Mouse (Mus musculus) adrenal gland, postnatal 25 days (tissue): ENCODE results near the gene Dse. TPM values are rescaled to one million over a fixed set of nuclear protein-coding genes. Genes with fewer than 3 reads are reported as not detected.
A peak's percentile ranks its signal among the peaks of the same experiment; 100 is the strongest.

Source experiments
- DNase-seq: peaks from one replicate; pipeline ENCODE4 v3.0.0; 2021; ENCODE audit warnings: mixed read lengths
- total RNA-seq: library from RNA; stranded (reverse); gene quantifications from 2 replicates; pipeline ENCODE4 v1.2.3, GENCODE M21; 2021

Gene Dse
- total RNA-seq, 1 experiment from 2014 or later: 16.1 TPM

DNA sequence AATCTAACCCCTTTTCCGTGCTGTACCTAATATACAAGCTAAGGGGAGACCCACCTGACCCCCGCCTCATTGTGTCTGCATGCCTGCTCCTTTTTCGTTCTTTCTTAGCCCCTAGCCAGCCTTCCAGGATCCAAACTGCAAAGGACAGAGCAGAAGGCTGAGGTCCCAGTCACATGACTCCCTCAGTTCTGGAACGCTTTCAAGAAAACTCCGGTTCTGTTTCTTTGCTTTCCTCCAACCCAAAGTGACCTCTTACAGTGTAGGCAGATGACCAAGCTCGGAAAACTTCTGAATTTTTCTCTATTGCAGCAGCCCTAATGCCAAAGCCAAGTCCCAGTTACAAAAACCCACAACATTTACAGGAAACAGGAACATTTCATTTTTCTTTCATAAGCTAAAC is 79.1 kb downstream of the Dse start:
- DNase-seq: no peak

DNA sequence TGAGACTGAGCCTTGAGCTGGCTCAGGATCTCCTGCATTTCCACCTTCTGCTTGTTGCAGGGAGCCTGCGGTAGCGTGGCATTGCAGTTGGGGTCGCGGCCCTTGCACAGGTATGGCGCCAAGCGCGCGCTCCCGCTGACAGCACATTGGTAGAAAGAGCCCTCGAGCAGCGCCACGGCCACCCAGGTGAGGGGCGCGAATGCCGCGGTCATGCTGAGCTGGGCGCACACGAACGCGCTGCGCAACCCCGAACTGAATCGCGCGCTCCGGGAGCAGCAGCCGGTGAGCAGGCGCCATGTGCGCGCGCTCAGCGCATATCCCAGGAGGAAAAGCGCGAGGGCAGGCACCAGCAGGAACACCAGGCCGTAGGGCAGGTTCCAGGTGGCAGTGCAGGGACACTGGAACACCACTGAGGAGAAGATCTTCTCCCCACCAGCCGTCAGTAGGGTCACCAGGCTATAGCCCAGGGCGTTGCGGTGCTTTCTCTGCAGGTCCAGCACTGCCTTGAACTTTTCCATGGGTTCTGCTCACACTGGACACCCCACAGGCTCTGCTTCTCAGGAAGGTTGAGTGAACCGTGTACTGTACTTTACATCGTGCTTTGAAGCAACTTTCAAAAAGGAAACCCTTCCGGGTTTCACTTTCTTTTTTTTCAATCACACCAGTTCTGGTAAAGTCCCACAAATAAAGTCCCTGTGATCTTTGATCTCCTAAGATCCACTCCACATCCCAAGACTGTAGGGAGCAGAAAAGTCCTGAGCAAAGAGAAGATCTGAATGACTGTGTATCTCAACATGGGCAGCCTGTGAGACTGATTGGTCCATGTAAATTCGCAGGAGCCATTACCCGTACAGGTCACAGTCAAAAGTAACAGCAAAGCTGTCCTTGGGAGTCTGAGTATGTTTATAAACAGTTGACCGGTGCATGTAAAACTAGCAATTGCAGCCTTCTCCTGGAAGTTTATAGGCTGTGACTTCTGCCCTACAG is 79.8 kb downstream of the Dse start, which contains the start of gene Calhm6:
Gene Calhm6 (minus strand): TSS at position 593 of the 987 bp plus-strand sequence.
- DNase-seq: peak; percentile 48

DNA sequence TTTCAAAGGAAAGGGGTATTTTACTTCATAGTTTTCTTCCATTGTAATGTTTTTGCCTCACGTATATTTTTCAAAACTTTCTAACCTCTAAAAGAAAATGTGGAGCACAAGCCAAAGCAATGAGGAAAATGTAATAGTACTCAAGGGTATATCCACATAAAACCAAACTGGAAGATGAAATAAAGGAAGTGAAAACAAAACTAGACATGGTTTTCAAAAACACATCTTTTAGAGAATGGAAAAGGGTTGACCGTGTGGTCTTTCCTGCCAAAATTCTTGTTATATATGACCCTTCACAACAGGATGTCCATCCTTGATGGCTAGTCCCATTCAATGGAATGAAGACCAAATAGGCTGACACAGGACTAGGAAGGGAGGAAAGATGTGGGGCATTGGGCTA is 89.1 kb downstream of the Dse start:
- DNase-seq: no peak

DNA sequence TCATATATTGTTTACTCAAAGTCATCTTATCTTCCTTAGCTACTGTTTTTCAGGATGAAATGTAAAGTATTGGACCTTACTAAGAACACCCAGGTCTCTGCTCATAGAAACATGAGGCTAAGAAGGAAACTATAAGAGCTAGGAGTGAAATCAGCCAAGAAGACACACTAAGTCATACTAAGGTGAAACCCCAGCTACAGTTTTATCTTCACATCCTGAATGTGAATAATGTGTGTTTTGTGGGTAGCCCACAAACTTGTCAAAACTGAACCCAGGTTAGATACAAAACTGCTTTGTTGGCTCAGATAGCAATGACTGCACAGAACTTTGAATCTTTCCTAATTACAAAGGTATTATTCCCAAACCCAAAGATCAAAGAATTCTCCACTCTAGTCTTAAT is 89.7 kb downstream of the Dse start:
- no peak for DNase-seq

DNA sequence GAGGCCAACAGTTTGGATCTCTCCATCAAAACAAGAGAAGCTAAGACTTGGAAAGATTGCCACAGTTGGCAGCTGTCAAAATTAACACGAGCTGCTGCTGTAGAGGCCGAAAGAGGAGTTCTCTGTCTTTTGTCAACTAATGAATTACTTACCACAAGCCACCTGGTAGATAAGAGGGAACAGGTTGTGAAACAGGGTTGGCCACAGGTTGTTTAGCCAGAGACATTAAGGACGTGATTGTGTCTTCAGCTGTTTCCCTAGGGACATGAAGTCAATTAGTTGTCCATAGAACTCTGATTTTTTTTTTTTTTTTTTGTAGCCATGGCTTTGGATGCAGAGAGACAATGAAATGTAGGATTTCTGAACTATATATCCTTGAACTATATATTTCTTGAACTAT is 90.4 kb downstream of the Dse start:
- no peak for DNase-seq

DNA sequence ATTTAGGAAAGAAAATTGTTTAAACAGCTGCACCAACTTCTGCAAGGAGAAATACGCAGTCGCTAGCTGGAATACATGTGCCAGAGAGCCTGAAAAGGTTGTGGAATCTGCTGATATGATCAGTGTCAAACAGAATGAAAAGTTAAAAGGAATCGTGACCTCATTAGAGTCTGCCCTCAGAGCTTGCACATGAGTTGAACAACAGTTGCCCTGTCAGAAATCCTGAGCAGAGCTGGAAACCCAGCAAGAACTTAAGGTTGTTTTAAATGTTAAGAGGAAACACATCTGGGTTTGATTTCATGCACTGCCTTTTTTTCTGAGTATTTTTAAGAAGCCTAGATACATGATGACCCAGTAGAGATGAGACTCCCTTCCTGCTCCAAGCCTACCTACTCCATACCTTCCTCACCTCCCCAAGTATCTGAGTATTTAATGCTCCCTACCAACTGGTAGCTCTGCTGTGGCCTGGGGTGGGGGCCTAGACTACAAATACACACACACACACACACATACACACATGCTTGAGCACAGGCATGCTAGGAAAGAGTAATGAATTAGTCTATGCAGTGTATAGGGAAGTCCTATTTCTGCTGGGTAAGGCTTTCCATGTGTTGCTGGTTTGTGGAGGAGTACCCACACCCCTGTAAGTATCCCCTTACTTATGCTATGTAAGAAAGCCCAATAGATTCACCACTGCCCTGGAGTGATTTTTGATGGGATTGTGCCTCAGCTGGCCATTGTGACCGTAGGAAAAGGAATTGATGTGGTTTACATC is 95.4 kb downstream of the Dse start:
- DNase-seq: no peak

DNA sequence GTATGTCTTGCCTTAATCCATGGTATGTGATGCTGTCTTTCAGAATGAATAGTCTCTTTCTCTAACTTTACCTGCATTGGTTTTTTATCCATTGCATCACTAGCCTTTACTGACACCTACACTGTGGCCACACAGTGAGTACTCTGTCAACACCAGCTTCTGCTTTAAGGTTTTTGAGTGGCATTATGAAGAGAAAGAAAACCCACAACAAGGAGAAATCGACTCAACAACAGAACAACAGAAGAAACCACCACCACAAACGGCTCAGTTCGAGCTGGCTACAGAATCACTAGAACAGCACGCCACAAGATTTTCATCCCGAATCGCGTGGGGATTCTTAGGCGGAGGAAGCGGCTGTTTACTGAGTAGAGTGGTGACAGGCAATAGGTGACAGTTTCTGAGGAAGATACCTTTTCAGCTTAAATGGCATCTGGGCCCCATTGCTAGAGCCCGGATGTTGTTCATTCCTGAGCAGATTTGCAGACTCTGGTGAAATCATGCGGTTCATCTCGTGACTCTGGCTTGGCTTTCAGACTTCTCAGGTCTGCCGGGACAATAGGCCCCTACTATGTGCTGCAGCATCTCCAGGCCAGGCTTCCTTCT is 96.6 kb downstream of the Dse start:
- DNase-seq: no peak

Other genes starting within 250 kb of the Dse start
- 88.3 and 95.6 TPM in 2 replicates for gene Rwdd1, start 188.1 kb downstream of the Dse start, total RNA-seq
- not detected in 2 replicates for gene Trappc3l, start 170.1 kb downstream of the Dse start, total RNA-seq
- not detected in 2 replicates for gene Calhm4, start 163.4 kb downstream of the Dse start, total RNA-seq
- gene Calhm5, start 111.2 kb downstream of the Dse start, total RNA-seq: 0.15 TPM in 1 of 2 replicates, not detected in the other
- gene Calhm6, start 79.7 kb downstream of the Dse start, total RNA-seq: 1.2 and 1.3 TPM in 2 replicates
- 59.9 and 66.6 TPM in 2 replicates for gene Tspyl1, start 74.5 kb upstream of the Dse start, total RNA-seq
- 13.6 and 15.0 TPM in 2 replicates for gene Tspyl4, start 89.7 kb upstream of the Dse start, total RNA-seq
- gene Col10a1, start 182.3 kb upstream of the Dse start, total RNA-seq: 0.12 TPM in 1 of 2 replicates, not detected in the other
- gene Nt5dc1, start 210.8 kb upstream of the Dse start, total RNA-seq: 22.5 and 27.9 TPM in 2 replicates